Mouse (Mus musculus): Measurements from ENCODE around the gene Arhgef10l. TPM values are rescaled to one million over a fixed set of nuclear protein-coding genes. Genes with fewer than 3 reads are reported as not detected.

The Arhgef10l gene
- 13.2 and 17.1 TPM in 2 replicates for polyA plus RNA-seq (2016; fragmentation: Nextera tagmentation; extraction: Ambion mirVana)

- Histone ChIP-seq H3K4me3 (no peak within 1 kb of the TSS), H3K4me1 (peaks cover 30% of the 10 kb centered on the region), H3K27ac (peak within 1 kb of the TSS; percentile 6; the same call in 1 of the 2 replicates), H3K36me3 (no peaks in the 10 kb centered on the region), H3K27me3 (ENCODE audit: low read depth, poor library complexity, severe bottlenecking) (no peaks in the 10 kb centered on the region), H3K9me3 (replicated peaks) (no peaks in the 10 kb centered on the region)
- 72% methylated on average over 11 of the region's 11 CpGs for WGBS
- DNase-seq (ENCODE audit: low spot score): no peak
These were observed at the start of gene Arhgef10l for GRCm38 (mm10) chr4:140665760-140666159. Gene Arhgef10l, minus strand, starts transcription at chr4:140666012.

- no peak for DNase-seq (ENCODE audit: low spot score)
- Histone ChIP-seq H3K27ac (no peak overlapping the region), H3K27me3 (ENCODE audit: low read depth, poor library complexity, severe bottlenecking) (no peaks in the 10 kb centered on the region), H3K4me1 (peaks cover 13% of the 10 kb centered on the region), H3K4me3 (no peak overlapping the region), H3K36me3 (peaks cover 99% of the 10 kb centered on the region), H3K9me3 (replicated peaks) (no peaks in the 10 kb centered on the region)
- WGBS: 93% methylated on average over 5 of the region's 5 CpGs
These were observed 48.8 kb upstream of the Arhgef10l start for GRCm38 (mm10) chr4:140714586-140714985.

GRCm38 (mm10) chr4:140713480-140714365, 47.9 kb upstream of the Arhgef10l start:
- H3K27ac ChIP-seq: no peak overlapping the region
- no peaks in the 10 kb centered on the region for H3K9me3 ChIP-seq (replicated peaks)
- H3K4me3 ChIP-seq: no peak overlapping the region
- peak; percentile 86 for DNase-seq (ENCODE audit: low spot score)
- peaks cover 17% of the 10 kb centered on the region for H3K4me1 ChIP-seq
- WGBS: 74% methylated on average over 29 of the region's 29 CpGs
- H3K27me3 ChIP-seq (ENCODE audit: low read depth, poor library complexity, severe bottlenecking): no peaks in the 10 kb centered on the region
- H3K36me3 ChIP-seq: peaks cover 99% of the 10 kb centered on the region

- Histone ChIP-seq H3K27ac (no peak overlapping the region), H3K4me1 (peaks cover 28% of the 10 kb centered on the region), H3K9me3 (replicated peaks) (no peaks in the 10 kb centered on the region), H3K36me3 (peaks cover 99% of the 10 kb centered on the region), H3K27me3 (ENCODE audit: low read depth, poor library complexity, severe bottlenecking) (no peaks in the 10 kb centered on the region), H3K4me3 (no peak overlapping the region)
- WGBS: 87% methylated on average over 5 of the region's 5 CpGs
- no peak for DNase-seq (ENCODE audit: low spot score)
These were observed 45.5 kb upstream of the Arhgef10l start for GRCm38 (mm10) chr4:140711360-140711759.

GRCm38 (mm10) chr4:140710781-140711180, 45.0 kb upstream of the Arhgef10l start:
- peaks cover 33% of the 10 kb centered on the region for H3K4me1 ChIP-seq
- H3K27ac ChIP-seq: no peak overlapping the region
- peaks cover 99% of the 10 kb centered on the region for H3K36me3 ChIP-seq
- no peak for DNase-seq (ENCODE audit: low spot score)
- no peak overlapping the region for H3K4me3 ChIP-seq
- 86% methylated on average over 10 of the region's 10 CpGs for WGBS
- H3K9me3 ChIP-seq (replicated peaks): no peaks in the 10 kb centered on the region
- H3K27me3 ChIP-seq (ENCODE audit: low read depth, poor library complexity, severe bottlenecking): no peaks in the 10 kb centered on the region

- Histone ChIP-seq H3K36me3 (peaks cover 100% of the 10 kb centered on the region), H3K4me3 (no peak overlapping the region), H3K27ac (no peak overlapping the region), H3K27me3 (ENCODE audit: low read depth, poor library complexity, severe bottlenecking) (no peaks in the 10 kb centered on the region), H3K4me1 (peaks cover 45% of the 10 kb centered on the region), H3K9me3 (replicated peaks) (no peaks in the 10 kb centered on the region)
- DNase-seq (ENCODE audit: low spot score): no peak
- 91% methylated on average over 10 of the region's 10 CpGs for WGBS
These were observed 43.8 kb upstream of the Arhgef10l start for GRCm38 (mm10) chr4:140709617-140710016.

- H3K36me3 ChIP-seq: peaks cover 100% of the 10 kb centered on the region
- WGBS: 91% methylated on average over 7 of the region's 7 CpGs
- no peak overlapping the region for H3K27ac ChIP-seq
- H3K9me3 ChIP-seq (replicated peaks): no peaks in the 10 kb centered on the region
- H3K4me1 ChIP-seq: peaks cover 50% of the 10 kb centered on the region
- no peak for DNase-seq (ENCODE audit: low spot score)
- H3K4me3 ChIP-seq: no peak overlapping the region
- H3K27me3 ChIP-seq (ENCODE audit: low read depth, poor library complexity, severe bottlenecking): no peaks in the 10 kb centered on the region
These were observed 43.3 kb upstream of the Arhgef10l start for GRCm38 (mm10) chr4:140709111-140709510.

- H3K4me1 ChIP-seq: peaks cover 57% of the 10 kb centered on the region
- H3K4me3 ChIP-seq: no peak overlapping the region
- no peaks in the 10 kb centered on the region for H3K9me3 ChIP-seq (replicated peaks)
- peaks cover 100% of the 10 kb centered on the region for H3K36me3 ChIP-seq
- no peaks in the 10 kb centered on the region for H3K27me3 ChIP-seq (ENCODE audit: low read depth, poor library complexity, severe bottlenecking)
- no peak overlapping the region for H3K27ac ChIP-seq
- no peak for DNase-seq (ENCODE audit: low spot score)
- WGBS: 92% methylated on average over 18 of the region's 18 CpGs
These were observed 42.6 kb upstream of the Arhgef10l start for GRCm38 (mm10) chr4:140708297-140708927.

- H3K27me3 ChIP-seq (ENCODE audit: low read depth, poor library complexity, severe bottlenecking): no peaks in the 10 kb centered on the region
- peaks cover 56% of the 10 kb centered on the region for H3K4me1 ChIP-seq
- H3K9me3 ChIP-seq (replicated peaks): no peaks in the 10 kb centered on the region
- DNase-seq (ENCODE audit: low spot score): no peak
- H3K4me3 ChIP-seq: no peak overlapping the region
- H3K27ac ChIP-seq: no peak overlapping the region
- peaks cover 97% of the 10 kb centered on the region for H3K36me3 ChIP-seq
- 87% methylated on average over 4 of the region's 4 CpGs for WGBS
These were observed 41.8 kb upstream of the Arhgef10l start for GRCm38 (mm10) chr4:140707615-140708014.

- 57% methylated on average over 4 of the region's 4 CpGs for WGBS
- Histone ChIP-seq H3K36me3 (peaks cover 62% of the 10 kb centered on the region), H3K4me1 (peaks cover 69% of the 10 kb centered on the region), H3K9me3 (replicated peaks) (no peaks in the 10 kb centered on the region), H3K4me3 (peak overlapping the region; percentile 80), H3K27me3 (ENCODE audit: low read depth, poor library complexity, severe bottlenecking) (peaks cover 7% of the 10 kb centered on the region), H3K27ac (peak overlapping the region; percentile 100)
- DNase-seq (ENCODE audit: low spot score): no peak
These were observed 38.4 kb upstream of the Arhgef10l start for GRCm38 (mm10) chr4:140704166-140704565.

- Histone ChIP-seq H3K9me3 (replicated peaks) (no peaks in the 10 kb centered on the region), H3K36me3 (peaks cover 57% of the 10 kb centered on the region), H3K4me3 (peak overlapping the region; percentile 80), H3K27ac (peak overlapping the region; percentile 100), H3K4me1 (peaks cover 65% of the 10 kb centered on the region), H3K27me3 (ENCODE audit: low read depth, poor library complexity, severe bottlenecking) (peaks cover 12% of the 10 kb centered on the region)
- WGBS: 9% methylated on average over 8 of the region's 8 CpGs
- DNase-seq (ENCODE audit: low spot score): peak; percentile 49
These were observed 37.8 kb upstream of the Arhgef10l start for GRCm38 (mm10) chr4:140703636-140704035.

- peaks cover 21% of the 10 kb centered on the region for H3K27me3 ChIP-seq (ENCODE audit: low read depth, poor library complexity, severe bottlenecking)
- peak; percentile 89 for DNase-seq (ENCODE audit: low spot score)
- H3K9me3 ChIP-seq (replicated peaks): no peaks in the 10 kb centered on the region
- H3K4me3 ChIP-seq: peak overlapping the region; percentile 80
- WGBS: under 1% methylated on average over 61 of the region's 68 CpGs
- H3K4me1 ChIP-seq: peaks cover 56% of the 10 kb centered on the region
- peak overlapping the region; percentile 100 for H3K27ac ChIP-seq
- peaks cover 48% of the 10 kb centered on the region for H3K36me3 ChIP-seq
These were observed 37.0 kb upstream of the Arhgef10l start for GRCm38 (mm10) chr4:140702611-140703327.
